Mouse (Mus musculus) Patski (cell line): ENCODE measurements around the gene Ntn4. TPM values are rescaled to one million over a fixed set of nuclear protein-coding genes. Genes with fewer than 3 reads are reported as not detected.
A peak's percentile ranks its signal among the peaks of the same experiment; 100 is the strongest.

Source experiments
- ATAC-seq: fragments of 100-300 bp; one replicate; pipeline ENCODE4 v1.8.0; 2021
- CTCF ChIA-PET: fragments of 350-600 bp; sonication (Branson Sonifier 250); formaldehyde crosslinking; loops from one replicate; lab custom pipeline; 2022; ENCODE audit warnings: inconsistent platforms; lab: Charles Lee
- POLR2A ChIA-PET: fragments of 350-600 bp; sonication (Branson Sonifier 250); formaldehyde crosslinking; loops from one replicate; lab custom pipeline; 2022; ENCODE audit warnings: antibody characterized with exemption, inconsistent platforms; lab: Charles Lee
- DNase-seq: peaks from one replicate; pipeline ENCODE4 v3.0.0-alpha.2; 2011; ENCODE audit warnings: low read depth, low spot score
- H3K27me3 ChIP-seq: fragments of 371-371 bp; one replicate; pipeline ENCODE4 v1.5.1; 2021
- CTCF ChIP-seq: fragments of 100-300 bp; IDR thresholded peaks from one replicate; pipeline ENCODE4 v1.5.1; 2021
- in situ Hi-C: fragments of 300-500 bp; cut with MboI; formaldehyde crosslinking; loops from 3 replicates; pipeline ENCODE4 v1.11.1; 2018; ENCODE audit warnings: low pct_unique_long_range_greater_than_20kb, mixed read lengths
- polyA plus RNA-seq: library from polyadenylated mRNA; unstranded; gene quantifications from one replicate; pipeline ENCODE4 v1.2.3, GENCODE M21; 2021

Gene Ntn4
- polyA plus RNA-seq, 1 experiment from 2014 or later: 159 TPM

- ChIA-PET POLR2A (no interaction called here), CTCF (interaction anchor here (1.8 to 2.6 kb wide), 2 partner anchors 10 to 14 kb away, joined by 4 to 9 read pairs; no protein-coding TSS in a partner anchor)
- in situ Hi-C loops: loop anchor here (5.0 kb wide), 1 partner anchor 44 kb away; no protein-coding TSS in a partner anchor
- H3K27me3 ChIP-seq: no peaks in the 10 kb centered on the region
- no peak for TF ChIP-seq CTCF
- ATAC-seq (no peak), DNase-seq (no peak)
Observed at GRCm38 (mm10) chr10:93768222-93768621, 127.7 kb downstream of the Ntn4 start.

- no peak for TF ChIP-seq CTCF
- ATAC-seq: peak; percentile 44
- in situ Hi-C loops: no loop called here
- peak; percentile 50 for DNase-seq
- ChIA-PET POLR2A (interaction anchor here (0.6 to 1.2 kb wide), 3 partner anchors 17 to 131 kb away, joined by 3 to 5 read pairs (median 4); no protein-coding TSS in a partner anchor), CTCF (interaction anchor here (0.8 kb wide), 1 partner anchor 23 kb away, joined by 3 read pairs; no protein-coding TSS in a partner anchor)
- no peaks in the 10 kb centered on the region for H3K27me3 ChIP-seq
Observed at GRCm38 (mm10) chr10:93771931-93772465, 131.5 kb downstream of the Ntn4 start.

GRCm38 (mm10) chr10:93772492-93772891, 132.0 kb downstream of the Ntn4 start:
- no peak for DNase-seq
- ChIA-PET CTCF (interaction anchor here (0.8 kb wide), 1 partner anchor 23 kb away, joined by 3 read pairs; no protein-coding TSS in a partner anchor), POLR2A (interaction anchor here (1.0 kb wide), 1 partner anchor 70 kb away, joined by 5 read pairs; no protein-coding TSS in a partner anchor)
- in situ Hi-C loops: no loop called here
- ATAC-seq: no peak
- no peaks in the 10 kb centered on the region for H3K27me3 ChIP-seq
- TF ChIP-seq CTCF: no peak

GRCm38 (mm10) chr10:93776731-93777151, 136.3 kb downstream of the Ntn4 start:
- CTCF ChIA-PET: interaction anchor here (0.7 to 3.4 kb wide), 15 partner anchors 10 to 186 kb away, joined by 3 to 22 read pairs (median 4); no protein-coding TSS in a partner anchor
- in situ Hi-C loops: no loop called here
- ATAC-seq: peak; percentile 77
- no peak for TF ChIP-seq CTCF
- POLR2A ChIA-PET: interaction anchor here (1.0 to 1.7 kb wide), 3 partner anchors 27 to 135 kb away, joined by 3 to 6 read pairs (median 4); no protein-coding TSS in a partner anchor
- H3K27me3 ChIP-seq: no peaks in the 10 kb centered on the region
- no peak for DNase-seq

- TF ChIP-seq CTCF: peak; percentile 62
- no peaks in the 10 kb centered on the region for H3K27me3 ChIP-seq
- ChIA-PET CTCF (interaction anchor here (0.7 to 3.4 kb wide), 17 partner anchors 10 to 187 kb away, joined by 3 to 22 read pairs (median 4); partner anchors contain the start of gene Ntn4), POLR2A (interaction anchor here (0.5 to 1.7 kb wide), 2 partner anchors 136 to 771 kb away, joined by 3 to 4 read pairs; no protein-coding TSS in a partner anchor)
- in situ Hi-C loops: no loop called here
- no peak for DNase-seq
- ATAC-seq: no peak
Observed at GRCm38 (mm10) chr10:93777372-93777771, 136.9 kb downstream of the Ntn4 start.

GRCm38 (mm10) chr10:93783216-93784013, 142.9 kb downstream of the Ntn4 start:
- DNase-seq (no peak), ATAC-seq (no peak)
- in situ Hi-C loops: no loop called here
- no peaks in the 10 kb centered on the region for H3K27me3 ChIP-seq
- CTCF ChIA-PET: interaction anchor here (0.9 to 2.5 kb wide), 7 partner anchors 9 to 29 kb away, joined by 3 to 6 read pairs (median 4); no protein-coding TSS in a partner anchor
- TF ChIP-seq CTCF: no peak
- POLR2A ChIA-PET: interaction anchor here (0.7 kb wide), 1 partner anchor 108 kb away, joined by 3 read pairs; no protein-coding TSS in a partner anchor

Other genes with a start within 250 kb of the Ntn4 start
- 100 TPM for gene Lta4h, start 187.3 kb upstream of the Ntn4 start, polyA plus RNA-seq
- gene Hal, start 151.9 kb upstream of the Ntn4 start, polyA plus RNA-seq: 0.44 TPM
- 0.09 TPM for gene Amdhd1, start 100.6 kb upstream of the Ntn4 start, polyA plus RNA-seq
- gene Ccdc38, start 100.0 kb upstream of the Ntn4 start, polyA plus RNA-seq: 0.12 TPM
- gene Snrpf, start 51.0 kb upstream of the Ntn4 start, polyA plus RNA-seq: 55.6 TPM
- 2.1 TPM for gene Usp44, start 190.9 kb downstream of the Ntn4 start, polyA plus RNA-seq